Mouse (Mus musculus) hindlimb bud, embryonic 11.5 days (tissue): ENCODE measurements at regions not wholly inside any gene's neighbourhood (a gene's known extent, or its start where the extent isn't known, plus 50 kb on each side); places are given as distances from the start of the nearest gene placed in this dataset.
A peak's percentile ranks its signal among the peaks of the same experiment; 100 is the strongest.

Source experiments
- DNase-seq: peaks from one replicate; pipeline ENCODE4 v3.0.0-alpha.2; 2012; ENCODE audit warnings: low read depth, low spot score; ENCODE audit errors: extremely low spot score

- peak; percentile 14 for DNase-seq
Observed at GRCm38 (mm10) chr7:51434865-51435264, 76.0 kb upstream of the Ano5 start.

GRCm38 (mm10) chr7:51454989-51455692, 55.7 kb upstream of the Ano5 start:
- no peak for DNase-seq

- DNase-seq, result no peak
Observed at GRCm38 (mm10) chr7:51458757-51459156, 52.1 kb upstream of the Ano5 start.
